In genomic region chr5:98692070-98692469, GRCm38 (mm10) we compare ENCODE assay signal across 22 mouse cellular contexts.
DNase-seq lines count a peak whose midpoint lies in the region; ATAC-seq and TF ChIP-seq lines count a peak whose summit lies in the region.
"Had no signal": no experiment of that assay in that cellular context is flagged by ENCODE, and none has a peak within 500 bp of the region (broad histone marks: within the 10 kb centered on the region; RNA-seq: fewer than 3 reads in every experiment).

No protein-coding gene starts in this region.

- H3K4me3 ChIP-seq in heart, embryonic 12.5 days: no peak overlapping the region
- H3K4me3 ChIP-seq in lung, adult 2 months (replicated peaks; ENCODE audit: extremely low read depth, low read depth, low read length): no peak overlapping the region
- H3K4me3 ChIP-seq: embryonic facial prominence, embryonic 12.5 days; forebrain, embryonic 15.5 days; heart, embryonic 10.5 days; heart, embryonic 15.5 days; hindbrain, embryonic 10.5 days; intestine, embryonic 15.5 days had no signal

- H3K9me3 ChIP-seq in heart, embryonic 12.5 days (replicated peaks): peaks cover 4% of the 10 kb centered on the region; the same call in 1 of the 2 replicates
- H3K9me3 ChIP-seq: embryonic facial prominence, embryonic 12.5 days; forebrain, embryonic 15.5 days; heart, embryonic 15.5 days; hindbrain, embryonic 10.5 days; intestine, embryonic 15.5 days had no signal

- no peak for ATAC-seq in heart, embryonic 12.5 days (ENCODE audit: insufficient number of reproducible peaks, low FRiP score)
- peak; percentile 81 for ATAC-seq in granulocyte monocyte progenitor cell, adult 5-6 weeks (replicated peaks; ENCODE audit: poor library complexity, severe bottlenecking)
- ATAC-seq: activated CD4-positive, CD25-positive, alpha-beta regulatory T cell, adult 4 months; forebrain, embryonic 15.5 days; intestine, embryonic 15.5 days; Patski had no signal

- no peak for TF ChIP-seq POLR2A in lung, adult 2 months (IDR thresholded peaks at IDR 0.05; ENCODE audit: borderline replicate concordance, extremely low read depth, low read depth, low read length)

- no peak overlapping the region for H3K27ac ChIP-seq in heart, embryonic 12.5 days (ENCODE audit: poor library complexity, severe bottlenecking)
- H3K27ac ChIP-seq: embryonic facial prominence, embryonic 12.5 days; forebrain, embryonic 15.5 days; heart, embryonic 10.5 days; heart, embryonic 15.5 days; hindbrain, embryonic 10.5 days; hindbrain, embryonic 14.5 days; intestine, embryonic 15.5 days had no signal

- no peak overlapping the region for H3K9ac ChIP-seq in heart, embryonic 12.5 days
- H3K9ac ChIP-seq: embryonic facial prominence, embryonic 12.5 days; forebrain, embryonic 15.5 days; heart, embryonic 15.5 days; hindbrain, embryonic 14.5 days; intestine, embryonic 15.5 days had no signal

- no peaks in the 10 kb centered on the region for H3K27me3 ChIP-seq in heart, embryonic 12.5 days (replicated peaks)
- H3K27me3 ChIP-seq: CH12.LX; embryonic facial prominence, embryonic 12.5 days; forebrain, embryonic 15.5 days; heart, embryonic 15.5 days; intestine, embryonic 15.5 days; Patski had no signal

- H3K36me3 ChIP-seq in heart, embryonic 12.5 days: no peaks in the 10 kb centered on the region
- H3K36me3 ChIP-seq: embryonic facial prominence, embryonic 12.5 days; forebrain, embryonic 15.5 days; heart, embryonic 10.5 days; heart, embryonic 15.5 days; hindbrain, embryonic 10.5 days; intestine, embryonic 15.5 days had no signal

- no peak overlapping the region for H3K4me2 ChIP-seq in heart, embryonic 12.5 days
- H3K4me2 ChIP-seq: embryonic facial prominence, embryonic 12.5 days; forebrain, embryonic 15.5 days; heart, embryonic 15.5 days; hindbrain, embryonic 14.5 days; intestine, embryonic 15.5 days had no signal

- H3K4me1 ChIP-seq in heart, embryonic 12.5 days (replicated peaks): no peaks in the 10 kb centered on the region
- H3K4me1 ChIP-seq in lung, adult 2 months (ENCODE audit: control insufficient read depth, insufficient read depth, low read length): no peaks in the 10 kb centered on the region
- H3K4me1 ChIP-seq: embryonic facial prominence, embryonic 12.5 days; heart, embryonic 10.5 days; heart, embryonic 15.5 days; hindbrain, embryonic 10.5 days; intestine, embryonic 15.5 days had no signal

- TF ChIP-seq CTCF in lung, adult 2 months (IDR thresholded peaks at IDR 0.05; ENCODE audit: insufficient read depth, low read length): no peak

- 53% methylated on average over 5 of the region's 5 CpGs for WGBS in heart, embryonic 12.5 days
- WGBS in lung, adult 2 months: 59% methylated on average over 5 of the region's 5 CpGs

- DNase-seq in heart, adult 8-10 months (ENCODE audit: low spot score): peak; percentile 0
- DNase-seq in lung, adult 18-20 months: peak; percentile 7 to 9
- no peak for DNase-seq in lung, adult 2 months
- DNase-seq in 416B (ENCODE audit: low read depth): peak; percentile 1
- no peak for DNase-seq in urinary bladder, postnatal 10 days (ENCODE audit: low spot score)
- no peak for DNase-seq in ovary, adult 18-20 months (ENCODE audit: low spot score)
- DNase-seq: adrenal gland, postnatal 14 days; cerebellum, adult 2 months; cerebellum, postnatal 14 days; gastrocnemius, postnatal 10 days had no signal

Comparison
In these comparisons a context has a peak if more than half of its experiments do, and no peak if none do; other contexts are left out.
1. DNase-seq: peak in heart, adult 8-10 months (single experiment), lung, adult 18-20 months (2 of 2) and 416B (single experiment); none in lung, adult 2 months (single experiment), urinary bladder, postnatal 10 days (single experiment) and ovary, adult 18-20 months (single experiment).